Mouse (Mus musculus) retina, adult 2 months (tissue): ENCODE measurements at regions not wholly inside any gene's neighbourhood (a gene's known extent, or its start where the extent isn't known, plus 50 kb on each side); places are given as distances from the start of the nearest gene placed in this dataset.

Experiments
- DNase-seq: peaks from one replicate; pipeline ENCODE4 v3.0.0-alpha.2; 2012; ENCODE audit warnings: low read depth, low spot score

DNA sequence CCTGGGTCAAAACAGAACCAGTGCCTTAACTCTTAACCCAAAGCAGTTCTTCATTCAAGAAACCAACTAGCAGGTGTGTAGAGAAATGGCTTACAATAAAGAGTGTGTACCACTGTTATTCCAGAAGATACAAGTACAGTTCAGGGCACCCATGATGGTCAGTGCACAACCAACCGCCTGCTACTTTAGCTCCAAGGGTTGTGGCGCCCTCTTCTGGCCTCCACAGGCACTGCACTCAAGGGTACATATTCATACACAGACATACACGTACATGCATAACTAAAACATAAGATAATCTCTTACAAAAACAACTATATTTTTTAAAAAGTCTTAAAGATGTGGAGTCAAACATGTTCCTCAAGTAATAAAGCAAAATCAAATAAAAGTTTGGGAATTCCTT, 65.9 kb upstream of the Peli2 start:
- no peak for DNase-seq

DNA sequence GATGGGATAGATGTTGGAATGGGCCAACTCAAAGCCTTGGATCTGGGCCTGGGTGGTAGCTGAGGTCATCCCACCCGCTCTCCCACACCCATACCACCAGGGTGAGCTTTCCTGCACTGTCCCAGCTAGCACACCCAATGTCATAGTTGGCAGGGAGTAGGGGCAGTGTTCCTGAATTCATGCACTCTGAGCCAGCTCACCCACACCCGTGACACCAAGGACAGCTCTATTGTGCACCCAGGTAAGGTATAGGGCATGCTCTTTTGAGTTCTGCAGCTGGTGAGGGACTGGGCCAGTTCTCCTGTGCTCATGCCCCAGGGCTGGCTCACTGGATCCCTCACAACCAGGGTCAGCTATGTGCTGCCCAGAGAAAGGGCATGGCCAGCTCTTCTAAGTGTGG, 64.8 kb upstream of the Peli2 start:
- no peak for DNase-seq

DNA sequence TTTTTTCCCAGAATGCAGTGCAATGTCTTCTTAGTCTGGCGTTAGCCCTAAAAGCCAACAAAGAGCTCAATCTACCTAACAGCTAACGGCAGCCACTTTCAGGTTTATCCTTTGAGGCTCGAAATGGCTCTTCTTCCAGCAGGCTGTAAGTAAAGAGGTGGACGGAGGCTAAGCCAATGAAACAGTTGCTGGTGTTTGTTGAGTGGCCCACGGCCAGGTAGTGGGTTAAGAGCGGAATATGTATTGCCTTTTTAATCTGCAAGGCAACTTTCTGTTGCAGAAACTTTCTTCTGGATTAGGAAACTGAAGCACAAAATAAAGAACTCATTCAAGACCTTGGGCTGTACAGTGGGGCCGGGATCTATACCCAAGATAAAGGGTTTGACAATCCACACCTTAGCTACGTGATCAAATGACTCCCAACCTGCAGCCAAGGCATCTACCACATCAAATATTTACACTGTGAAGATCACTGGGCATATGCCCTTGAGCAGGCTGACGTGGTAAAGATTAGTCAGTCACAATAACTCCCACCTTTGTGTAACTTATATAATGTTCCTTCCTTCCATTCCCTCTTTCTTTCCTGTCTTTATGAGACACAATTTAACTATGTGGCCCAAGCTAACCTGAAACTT, 62.3 kb upstream of the Peli2 start:
- no peak for DNase-seq

DNA sequence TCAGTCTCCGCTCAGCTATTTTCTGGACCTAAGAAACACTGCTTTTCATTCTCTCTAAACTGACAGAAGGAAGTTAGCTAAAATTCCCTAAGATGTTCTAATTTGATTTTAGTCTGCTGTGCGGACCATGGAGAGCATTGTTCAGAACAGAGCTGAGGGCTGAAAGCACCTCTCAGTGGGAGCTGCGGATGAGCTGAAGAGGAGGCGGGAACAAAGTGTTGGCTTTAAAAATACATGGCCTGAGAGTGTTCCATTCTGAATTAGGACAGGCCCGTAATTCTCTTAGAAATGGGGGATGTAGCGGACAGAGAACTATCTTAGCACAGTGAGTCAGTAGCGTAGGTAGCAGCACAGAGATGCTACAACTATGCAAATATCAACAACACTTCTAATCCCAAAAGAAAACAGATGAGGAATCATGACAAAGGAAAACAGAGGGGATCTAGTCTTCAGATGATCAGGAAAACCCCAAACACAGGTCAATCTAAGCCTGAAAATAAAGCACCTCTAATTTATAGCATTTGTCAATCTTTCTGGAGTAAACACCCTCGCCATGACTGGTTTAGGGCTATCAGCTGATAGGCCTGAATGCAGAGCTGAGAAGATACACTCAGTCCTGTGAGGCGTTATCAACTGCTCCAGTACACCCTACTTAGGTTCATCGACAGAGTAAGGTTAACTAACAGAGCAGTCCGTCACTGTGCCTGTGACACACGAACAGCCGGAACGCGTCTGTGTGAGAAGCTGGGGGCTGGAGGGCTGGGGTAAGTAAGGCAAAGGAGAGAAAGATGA, 60.8 kb upstream of the Peli2 start:
- DNase-seq: no peak

DNA sequence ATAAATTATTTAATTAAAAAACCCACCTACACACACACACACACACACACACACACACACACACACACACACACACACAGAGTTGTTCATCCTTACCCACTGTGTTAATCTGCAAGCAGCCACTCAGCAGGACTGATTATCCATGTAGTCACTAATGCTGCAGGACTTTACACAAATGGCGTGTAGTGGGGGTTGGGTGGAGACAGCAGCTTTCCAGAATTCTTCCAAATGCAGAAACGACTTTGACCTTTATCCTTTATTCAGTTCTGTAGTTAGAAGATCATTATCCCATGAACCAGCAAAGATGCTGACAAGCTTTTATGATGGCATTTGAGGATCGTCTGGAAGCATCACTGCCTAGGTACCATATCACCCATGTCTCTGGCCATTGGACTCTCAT, 52.0 kb upstream of the Peli2 start:
- no peak for DNase-seq
